Mouse (Mus musculus) lung, postnatal 14 days (tissue): ENCODE data around the gene Iqschfp.

Experiments used
- DNase-seq: peaks from one replicate; pipeline ENCODE4 v3.0.0; 2021

Gene Iqschfp

DNA sequence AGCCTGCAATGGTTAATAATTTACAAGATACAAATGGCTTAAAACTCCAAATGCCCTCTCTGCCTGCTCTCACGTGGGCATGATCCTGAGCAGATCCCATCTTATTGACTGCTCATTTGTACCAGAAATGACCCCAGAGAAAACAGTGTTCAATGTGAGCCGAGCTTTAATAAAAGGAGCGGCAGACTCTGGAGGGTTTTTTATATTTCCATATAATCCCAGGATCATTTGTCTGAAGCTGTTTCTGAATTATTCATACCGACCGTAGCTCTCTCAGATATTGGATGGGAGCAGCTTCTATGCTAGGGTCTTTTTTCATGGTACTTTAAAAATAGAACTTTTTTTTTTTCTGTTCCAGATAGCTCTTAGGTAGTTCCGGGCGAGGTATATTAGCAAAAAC lies 67.6 kb downstream of the Iqschfp start:
- DNase-seq: no peak

DNA sequence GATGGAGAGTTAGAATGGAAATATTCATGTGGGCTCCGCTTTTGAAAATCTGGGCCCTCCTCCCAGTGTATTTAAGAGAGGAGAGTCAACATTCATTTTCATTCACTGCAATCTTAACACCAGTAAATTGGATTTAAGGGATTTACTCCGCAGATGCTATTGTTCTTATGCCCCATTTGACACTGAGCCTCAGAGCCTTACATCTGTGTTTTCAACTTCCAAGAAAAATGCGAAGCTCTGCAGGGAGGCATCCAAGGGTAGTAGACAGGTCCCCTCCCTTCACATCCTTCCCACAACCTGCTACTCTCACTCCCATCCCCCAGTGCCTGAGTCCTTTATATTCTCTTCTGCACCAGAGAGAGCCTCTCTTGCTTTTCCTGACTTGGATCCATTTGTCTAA lies 68.1 kb downstream of the Iqschfp start:
- no peak for DNase-seq

DNA sequence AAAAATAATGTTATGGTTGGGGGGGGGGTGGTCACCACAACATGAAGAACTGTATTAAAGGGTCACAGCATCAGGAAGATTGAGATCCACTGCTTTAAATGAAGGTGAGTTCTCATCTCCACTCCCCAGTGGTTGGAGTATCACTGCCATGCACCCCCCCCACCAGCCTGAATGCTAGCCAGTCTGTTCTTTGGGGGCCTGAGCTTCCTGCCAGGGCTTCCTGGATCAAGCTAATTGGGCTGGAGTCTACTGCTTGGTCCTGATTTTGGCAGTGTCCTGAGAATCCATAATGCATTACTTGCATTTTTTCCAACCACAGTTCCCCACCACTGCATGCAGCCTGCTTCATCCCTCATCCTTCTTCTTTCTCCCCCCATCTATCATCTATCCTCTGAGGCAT lies 68.7 kb downstream of the Iqschfp start:
- no peak for DNase-seq

DNA sequence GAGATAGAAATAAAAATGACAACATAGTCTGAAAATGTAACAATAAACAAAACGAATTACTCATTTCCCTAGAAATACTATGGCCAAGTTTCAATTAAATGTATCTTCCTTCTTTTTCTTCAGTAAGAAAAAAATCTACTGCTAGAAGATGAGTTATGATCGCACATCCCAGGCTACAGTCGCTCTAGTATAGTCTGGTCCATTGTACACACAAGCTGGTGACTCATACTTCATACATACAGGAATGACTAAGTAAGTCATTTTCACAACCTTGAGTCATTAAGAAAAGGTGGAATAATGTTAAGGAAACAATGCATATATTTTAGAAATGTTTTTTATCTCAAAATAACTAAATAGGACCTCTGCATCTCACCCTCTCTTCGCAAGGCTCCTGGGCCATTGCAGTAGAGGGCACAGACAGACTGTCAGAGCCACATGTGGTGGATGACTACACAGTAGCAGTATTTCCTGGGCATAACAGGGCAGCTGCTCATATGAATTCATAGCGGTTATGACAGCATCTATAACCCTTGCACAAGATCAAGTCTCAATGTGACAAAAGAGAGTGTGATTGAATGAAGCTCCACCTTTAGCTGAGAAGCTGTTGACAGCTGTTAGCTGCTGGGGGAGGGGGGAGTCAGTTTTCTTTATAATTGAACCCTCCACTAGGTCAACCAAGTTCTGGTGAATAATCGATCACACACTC lies 70.1 kb downstream of the Iqschfp start:
- no peak for DNase-seq

DNA sequence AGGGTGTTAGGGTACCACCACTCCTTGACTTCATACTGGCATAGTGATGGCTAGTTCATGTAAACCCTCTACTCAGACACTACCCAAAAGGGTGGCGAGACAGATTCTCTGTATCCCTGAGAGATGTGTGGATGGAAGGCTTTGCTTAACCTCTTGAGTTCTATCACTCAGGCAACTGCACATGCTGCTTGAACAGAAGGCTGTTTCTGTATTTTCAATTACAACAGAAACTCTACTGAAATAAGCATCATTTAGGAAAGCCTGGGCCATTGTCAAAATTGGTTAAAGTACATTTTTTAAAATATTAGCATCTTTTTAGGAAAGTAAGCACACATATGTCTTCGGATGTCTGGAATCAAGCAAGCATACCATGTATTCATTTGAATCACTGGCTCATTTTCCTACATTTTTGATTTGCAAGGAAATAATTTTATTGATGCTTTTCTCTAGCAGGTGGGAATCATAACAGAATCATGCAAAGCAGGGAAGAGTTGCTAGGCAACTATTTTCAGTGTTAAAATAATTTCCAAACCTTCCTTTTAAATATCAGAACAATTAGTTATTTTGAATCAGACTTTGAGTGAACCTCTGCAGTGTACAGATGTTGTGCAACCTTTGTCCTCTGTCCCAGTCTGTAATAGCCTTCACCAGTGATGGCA lies 82.4 kb downstream of the Iqschfp start:
- no peak for DNase-seq

DNA sequence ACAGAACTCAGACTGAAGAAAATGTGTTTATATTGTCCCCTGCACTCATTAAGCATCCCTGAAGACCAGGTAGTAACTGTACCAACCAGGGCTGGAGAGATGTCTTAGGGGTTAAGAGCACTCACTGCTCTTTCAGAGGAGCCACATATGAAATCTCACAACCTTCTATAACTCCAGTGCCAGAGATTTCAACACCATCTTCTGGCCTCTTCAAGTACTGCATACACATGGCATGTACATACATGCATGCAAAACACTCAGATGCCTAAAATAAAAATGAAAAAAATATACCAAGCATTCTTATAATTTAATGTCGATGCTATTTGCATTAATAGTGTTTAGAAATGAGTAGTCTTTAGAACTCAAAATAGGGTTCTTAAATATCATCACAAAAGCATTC lies 88.0 kb downstream of the Iqschfp start:
- DNase-seq: no peak

DNA sequence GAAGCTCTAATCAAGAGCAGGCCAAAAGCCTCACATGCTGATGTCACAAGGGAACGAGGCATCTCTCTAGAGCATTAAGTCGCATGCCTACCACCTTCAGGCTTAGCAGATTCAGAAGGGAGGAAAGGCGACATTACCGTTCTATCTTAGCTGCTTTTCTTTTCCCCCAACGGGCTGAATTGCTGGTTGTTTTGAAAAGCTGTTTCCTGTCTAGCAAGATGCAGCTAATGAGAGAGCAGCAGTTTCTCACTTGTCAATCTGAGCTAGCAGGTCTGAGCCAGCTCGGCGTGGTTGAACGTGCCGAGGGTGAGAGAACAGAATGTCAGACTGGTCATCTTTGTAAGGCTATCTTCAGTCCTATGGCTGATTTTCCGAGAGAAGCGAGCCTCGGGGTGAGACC lies 91.3 kb downstream of the Iqschfp start:
- no peak for DNase-seq

DNA sequence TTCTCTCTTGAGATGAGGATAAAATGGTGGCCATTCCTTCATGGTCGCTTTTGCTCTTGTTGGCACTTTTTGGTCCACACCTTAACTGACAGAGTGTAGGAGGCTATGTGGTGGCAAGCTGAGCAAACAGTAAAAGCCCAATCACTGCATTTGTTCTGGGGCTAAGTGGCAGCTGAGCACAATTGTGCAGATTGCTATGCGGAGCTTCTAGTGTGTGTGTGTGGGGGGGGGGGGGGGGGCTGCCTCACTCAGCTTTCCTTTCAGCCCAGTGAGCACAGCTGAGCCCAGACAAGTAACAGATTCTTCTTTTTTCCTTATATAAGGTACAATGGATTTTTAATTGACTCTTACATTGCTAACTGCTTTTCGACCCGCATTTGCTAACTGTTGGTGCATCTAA lies 110.4 kb downstream of the Iqschfp start:
- no peak for DNase-seq

DNA sequence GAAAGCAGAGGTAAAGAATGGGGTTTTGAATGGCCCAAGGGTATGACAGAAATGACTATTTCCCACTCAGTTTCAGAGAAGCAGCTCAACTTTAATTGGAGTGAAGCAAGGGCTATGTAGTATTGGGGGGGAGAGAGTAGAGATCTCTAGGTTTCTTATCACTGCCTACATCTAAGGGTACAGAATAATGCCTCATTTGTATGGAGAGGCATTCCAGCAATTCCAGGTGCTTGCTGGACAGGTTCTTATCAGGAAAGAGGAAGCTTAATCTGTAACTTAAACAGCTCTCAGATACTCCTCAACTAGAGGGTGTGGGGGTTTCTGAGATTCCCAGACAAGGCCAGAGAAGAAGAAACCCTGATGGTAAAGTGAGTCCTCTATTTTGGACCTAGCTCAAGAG lies 120.3 kb downstream of the Iqschfp start:
- DNase-seq: no peak

DNA sequence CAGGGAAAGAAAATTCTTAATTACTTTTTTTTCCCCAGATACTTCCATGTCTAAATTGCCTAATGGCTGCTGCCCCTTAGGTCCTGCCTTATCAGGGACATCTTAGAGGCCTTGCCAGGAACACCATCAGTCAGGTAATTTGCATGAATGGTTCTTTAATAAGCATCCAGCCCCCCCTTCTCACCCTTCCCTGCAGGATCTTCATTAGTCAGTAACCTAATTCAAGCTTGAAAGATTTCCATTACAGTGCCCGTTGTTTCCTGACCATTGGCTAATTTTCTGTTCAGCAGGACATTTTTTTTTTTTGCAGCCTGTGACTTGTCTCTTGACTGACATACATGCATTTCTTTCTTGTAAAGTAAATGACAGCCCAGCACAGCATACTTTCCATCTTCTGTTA lies 123.8 kb downstream of the Iqschfp start:
- no peak for DNase-seq

DNA sequence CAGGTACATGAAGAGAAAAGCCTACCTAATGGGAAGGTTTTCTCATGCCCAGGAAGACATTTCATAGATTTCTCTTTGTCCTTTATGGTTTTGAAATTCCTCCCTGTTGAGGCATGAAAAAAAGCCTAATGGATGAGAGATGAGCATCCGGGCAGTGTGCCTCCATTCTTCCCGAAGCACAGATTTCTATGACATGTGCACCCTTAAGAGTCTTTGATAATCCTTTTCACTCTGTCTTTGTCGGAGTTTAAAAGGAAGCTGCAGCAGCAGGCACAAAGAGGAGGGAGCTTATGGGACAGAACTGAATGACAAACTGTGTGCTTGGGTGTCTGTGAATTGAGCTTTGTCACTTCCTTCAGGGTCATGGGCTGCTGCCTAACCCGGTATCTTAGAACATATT lies 127.4 kb downstream of the Iqschfp start:
- DNase-seq: no peak

DNA sequence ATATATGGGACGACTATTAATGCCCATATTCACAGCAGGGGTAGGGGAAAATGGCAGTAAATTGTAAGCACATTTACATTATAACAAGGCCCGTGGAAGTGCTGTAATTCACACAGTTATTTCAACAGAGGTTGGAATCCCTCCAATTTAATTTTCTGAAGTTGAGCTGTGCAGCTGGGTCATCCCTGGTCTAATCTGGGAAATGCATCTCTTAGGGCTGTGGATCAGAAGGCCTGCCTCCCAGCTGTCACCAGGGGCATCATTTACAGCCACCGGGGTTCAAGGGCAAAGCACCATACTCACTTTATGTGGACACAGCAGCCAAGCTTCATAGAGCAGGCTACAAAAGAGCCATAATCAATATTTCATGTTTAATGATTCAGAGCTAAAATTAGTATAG lies 144.1 kb downstream of the Iqschfp start:
- no peak for DNase-seq

DNA sequence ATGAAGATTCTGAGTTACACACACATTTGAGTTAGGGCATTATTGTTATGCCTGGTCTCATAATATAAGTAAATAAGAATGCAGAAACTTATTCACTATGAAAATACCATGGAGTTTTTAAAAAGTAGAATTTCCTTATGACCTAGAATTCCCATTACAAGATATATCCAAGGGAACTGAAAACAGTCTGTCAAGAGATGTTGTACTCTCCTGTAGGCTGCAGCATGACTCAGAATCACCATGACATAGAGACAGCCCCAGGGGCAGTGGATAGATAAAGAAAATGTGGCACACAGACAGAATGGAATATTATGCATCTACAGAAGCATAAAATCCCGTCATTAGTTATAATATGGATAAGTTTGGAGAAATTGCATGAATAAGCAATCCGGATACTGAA lies 150.9 kb downstream of the Iqschfp start:
- DNase-seq: no peak

DNA sequence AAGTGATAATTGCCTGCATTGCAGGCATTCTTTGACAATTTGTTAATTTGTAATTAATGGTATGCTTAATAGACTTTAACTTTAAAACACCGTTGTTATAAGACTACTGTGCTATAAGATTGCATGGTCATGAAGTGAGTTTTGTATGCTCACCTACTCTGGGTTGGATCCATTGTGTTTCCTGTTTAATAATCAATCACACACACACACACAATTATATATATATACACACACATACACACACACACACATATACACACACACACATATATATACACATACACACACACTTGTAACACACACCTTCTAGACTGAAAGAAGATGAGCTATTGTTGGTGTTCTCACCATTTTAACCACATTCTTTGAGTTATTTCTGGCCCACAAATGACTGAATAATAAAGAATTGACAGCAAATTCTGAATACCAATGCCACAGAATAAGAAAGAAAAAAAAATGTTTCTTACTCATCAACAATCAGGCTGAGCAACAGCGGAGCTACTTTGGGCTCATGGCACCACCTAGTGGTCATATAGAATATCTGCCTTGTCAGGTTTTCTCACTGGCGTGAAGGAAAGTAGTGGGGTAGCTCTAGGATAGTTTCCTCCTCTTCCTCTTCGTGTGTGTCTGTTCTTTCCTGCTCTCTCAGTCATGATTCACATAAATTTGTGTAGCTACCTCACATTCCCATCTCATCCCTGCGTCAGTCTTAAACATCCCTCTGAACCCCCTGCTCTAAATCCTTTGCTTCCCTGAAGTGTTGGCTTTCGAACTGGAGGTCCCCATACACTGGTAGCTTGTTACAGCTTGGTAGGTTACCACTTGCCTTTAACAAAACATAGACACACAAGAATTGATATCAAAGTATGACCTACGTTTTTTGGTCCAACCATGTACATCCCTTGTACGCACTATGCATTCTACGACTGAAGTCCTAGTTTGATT lies 153.7 kb downstream of the Iqschfp start:
- DNase-seq: peak; percentile 37

DNA sequence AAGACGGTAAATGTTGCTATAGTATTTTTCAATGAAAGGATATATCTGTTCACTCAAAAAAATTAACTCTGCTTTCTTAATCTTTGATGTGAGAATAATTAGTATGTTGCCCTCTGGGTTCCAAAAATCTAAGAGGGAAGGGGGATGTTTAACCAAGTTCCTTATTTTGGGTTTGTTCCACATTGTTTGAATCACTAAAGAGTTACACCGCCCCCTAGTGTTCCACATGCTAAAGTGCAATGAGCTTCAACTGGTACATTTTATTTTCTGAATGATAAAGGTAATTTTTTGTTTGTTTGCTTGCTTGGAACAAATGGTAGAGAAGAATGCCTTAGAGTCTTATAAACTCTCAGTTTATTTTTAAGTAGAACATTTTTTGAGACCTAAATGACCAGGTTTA lies 161.5 kb downstream of the Iqschfp start:
- peak; percentile 26 for DNase-seq

DNA sequence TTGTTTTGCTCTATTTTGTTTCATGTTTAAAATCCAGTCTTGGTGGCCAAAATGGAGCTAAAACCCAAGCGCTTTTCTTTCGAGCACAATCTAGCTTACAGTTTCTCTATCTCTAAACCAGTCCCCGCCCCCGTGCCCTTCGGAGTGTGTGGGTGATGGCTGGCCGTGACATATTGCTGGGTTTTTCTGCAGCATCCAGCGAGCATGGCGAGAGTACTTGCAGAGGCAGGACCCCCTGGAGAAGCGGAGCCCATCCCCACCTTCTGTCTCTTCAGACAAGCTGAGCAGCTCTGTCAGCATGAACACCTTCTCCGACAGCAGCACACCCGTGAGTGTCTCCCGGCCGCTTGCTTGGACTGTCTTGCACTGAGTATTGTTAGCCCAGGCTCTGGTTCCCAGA lies 163.0 kb downstream of the Iqschfp start:
- DNase-seq: no peak

DNA sequence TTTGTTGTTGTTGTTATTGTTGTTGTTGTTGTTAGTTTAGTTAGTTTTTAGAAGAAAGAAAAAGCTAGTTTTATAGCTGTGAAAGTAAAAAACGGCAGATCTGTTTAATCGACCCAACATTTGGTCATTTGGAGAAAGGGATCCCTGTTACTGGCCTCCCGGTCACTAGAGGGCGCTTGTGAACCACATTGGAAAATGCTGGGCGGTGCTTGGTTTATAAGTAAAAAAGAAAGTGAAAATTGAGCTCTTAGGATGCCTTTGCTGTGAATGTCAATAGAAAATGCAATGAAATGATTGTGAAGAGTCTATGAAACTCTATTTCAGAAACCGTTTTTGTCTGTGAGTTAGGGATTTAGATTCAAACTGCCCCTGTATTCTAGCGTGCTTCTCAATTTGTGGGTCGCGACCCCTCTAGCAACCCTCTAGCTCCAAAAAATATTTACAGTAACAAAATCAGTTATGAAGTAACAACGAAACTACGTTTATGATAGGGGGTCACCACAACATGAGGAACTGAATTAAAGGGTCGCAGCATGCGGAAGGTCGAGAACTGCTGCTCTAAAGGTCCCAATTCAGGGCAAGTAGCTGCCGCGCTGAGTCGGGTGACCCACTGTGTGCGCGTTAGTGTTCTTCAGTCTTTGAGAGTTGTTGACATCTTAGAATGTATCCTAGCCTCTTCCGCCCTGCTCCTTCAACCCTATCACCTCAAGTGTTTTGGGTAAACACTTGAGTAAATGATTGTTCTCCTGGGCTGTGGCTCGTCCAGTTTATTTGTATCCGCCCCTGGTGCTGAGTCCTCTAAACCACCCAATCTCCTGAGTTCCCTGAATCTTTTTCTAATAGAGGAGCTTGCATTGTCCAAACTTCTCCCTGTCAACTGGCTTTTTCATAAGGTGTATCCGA lies 164.6 kb downstream of the Iqschfp start:
- DNase-seq: peak; percentile 88

DNA sequence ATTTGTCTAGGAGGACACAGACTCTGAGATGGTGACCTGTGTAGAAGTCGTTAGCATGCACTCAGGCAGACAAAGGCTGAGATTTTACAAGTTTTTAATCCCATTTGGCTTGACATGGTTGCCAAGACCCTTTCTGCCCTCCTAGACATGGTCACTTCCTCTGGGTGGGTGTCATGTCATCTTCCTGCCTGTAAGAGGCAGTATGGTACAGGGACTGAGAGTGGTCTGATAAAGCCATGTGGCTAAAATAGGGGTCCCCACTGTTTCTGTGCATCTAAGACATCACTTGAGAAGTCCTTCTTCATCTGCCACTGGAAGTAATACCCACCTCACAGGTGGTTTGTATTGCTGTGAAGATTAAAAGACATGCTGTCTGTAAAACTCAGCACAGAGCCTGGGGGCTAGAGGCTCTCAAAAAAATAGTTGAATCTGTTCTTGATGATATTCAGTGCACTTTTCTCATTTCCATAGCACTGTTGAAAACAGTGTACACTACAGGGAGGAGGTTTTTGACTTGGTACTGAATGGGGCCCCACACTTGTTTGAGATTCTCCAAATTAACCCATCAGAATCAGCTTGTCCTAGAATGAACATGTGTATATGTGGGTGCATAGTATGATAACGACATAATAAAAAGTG lies 167.2 kb downstream of the Iqschfp start:
- peak; percentile 30 for DNase-seq

DNA sequence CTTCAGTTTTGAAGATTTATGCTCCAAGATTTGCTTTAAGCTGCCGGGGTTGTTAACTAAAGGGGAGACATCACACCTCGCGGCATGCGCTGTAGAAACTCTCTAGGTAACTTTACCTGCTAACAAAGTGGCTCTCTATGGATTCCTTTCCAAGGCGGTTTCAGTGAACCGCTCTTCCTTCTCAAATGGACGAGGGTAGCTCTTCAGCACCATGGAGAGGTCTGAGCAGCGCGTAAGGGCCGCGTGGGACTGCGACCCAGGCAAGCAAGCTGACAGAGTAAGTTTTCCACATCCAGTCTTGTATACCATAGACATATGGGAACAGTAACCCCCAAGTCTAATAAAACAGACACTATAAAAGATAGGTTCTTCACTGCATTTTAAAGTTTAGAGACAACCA lies 172.7 kb downstream of the Iqschfp start, which contains the start of gene Schip1:
TSS of gene Schip1 (plus strand) at position 72 of the 400 bp plus-strand sequence.
- peak; percentile 69 for DNase-seq

DNA sequence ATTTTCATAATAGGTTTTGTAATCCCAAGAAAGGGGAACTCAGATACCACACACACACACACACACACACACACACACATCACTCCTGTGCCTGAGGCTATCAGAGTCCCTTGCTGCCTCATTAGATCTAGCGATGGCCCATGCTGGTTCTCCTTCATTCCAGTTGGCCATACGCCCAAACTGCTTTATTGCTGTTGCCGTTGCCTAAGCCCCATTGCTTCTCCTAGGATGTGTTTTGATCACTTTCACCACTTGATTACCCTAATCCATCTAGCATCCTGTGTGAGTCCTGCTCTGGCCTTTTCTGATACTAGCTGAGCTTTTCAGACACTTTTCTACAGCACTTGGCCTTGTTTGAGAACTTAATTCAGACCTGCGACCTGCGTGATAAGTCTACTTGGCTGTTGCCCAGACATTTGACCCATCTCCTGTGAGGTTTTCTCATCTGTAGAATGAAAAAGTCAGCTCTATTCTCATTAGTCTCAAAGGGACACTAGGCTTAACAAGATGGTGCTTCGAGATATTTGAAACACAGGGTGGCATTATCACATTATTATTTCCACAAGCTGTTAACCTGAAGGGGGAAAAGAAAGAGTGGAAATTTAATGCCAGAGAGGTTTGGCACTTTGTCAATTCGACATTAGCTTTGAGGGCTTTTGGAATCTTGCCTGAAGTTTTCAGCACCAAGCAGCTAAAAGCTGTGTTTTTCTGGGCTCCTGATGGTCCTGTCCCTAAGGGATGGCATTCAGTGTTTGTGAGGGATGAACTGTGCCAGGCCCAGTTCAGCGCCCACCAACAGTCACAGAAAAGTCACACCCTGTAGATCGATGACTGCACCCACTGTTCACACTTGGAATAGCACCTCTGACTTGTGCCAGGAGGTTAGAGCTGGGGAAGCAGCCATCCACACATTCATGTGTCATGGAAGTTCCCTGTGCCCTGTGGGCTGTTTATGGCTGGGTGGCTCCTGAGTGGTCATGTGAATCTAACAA lies 179.7 kb downstream of the Iqschfp start:
- no peak for DNase-seq

DNA sequence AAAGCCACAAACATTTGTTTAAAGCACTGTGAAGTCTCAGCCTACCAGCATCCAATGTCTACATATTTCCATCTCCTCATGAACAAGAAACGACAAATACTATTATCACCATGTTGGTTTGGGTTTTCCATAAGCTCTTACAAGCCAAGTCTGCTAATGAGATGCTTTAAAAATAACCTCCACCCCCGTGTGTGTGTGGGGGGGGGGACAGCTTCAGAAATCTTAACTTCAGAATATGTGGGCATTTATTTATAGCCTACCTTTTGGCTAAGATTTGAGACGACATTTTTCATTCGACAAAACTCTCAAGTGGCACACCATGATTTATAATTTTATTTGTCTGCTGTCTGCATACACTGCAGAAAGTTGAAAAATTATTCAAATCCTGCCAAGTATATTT lies 185.4 kb downstream of the Iqschfp start:
- no peak for DNase-seq
